Mouse (Mus musculus) left cerebral cortex, adult 2 months (tissue): ENCODE data around the gene Akirin2. TPM values are rescaled to one million over a fixed set of nuclear protein-coding genes. Genes with fewer than 3 reads are reported as not detected.

Experiments
- DNase-seq, 2 experiments: peaks; one replicate each; pipeline ENCODE4 v3.0.0; 2021 to 2022; ENCODE audit warnings: low spot score in 2 of 2, mixed read lengths in 1 of 2; ENCODE audit errors: extremely low spot score in 1 of 2
- H3K27ac ChIP-seq: fragments of 200-600 bp; 2 replicates; pipeline ENCODE4 v1.8.1; 2022
- H3K4me3 ChIP-seq: fragments of 200-600 bp; 2 replicates; pipeline ENCODE4 v1.8.1; 2022
- CTCF ChIP-seq: fragments of 200-600 bp; IDR thresholded peaks from 2 replicates; pipeline ENCODE4 v1.8.1; 2022; ENCODE audit warnings: antibody characterized with exemption, mild to moderate bottlenecking, moderate library complexity
- intact Hi-C: fragments of 180-260 bp; cut with DNase I; formaldehyde crosslinking; loops from one replicate; pipeline ENCODE4 v1.15.1; 2025
- total RNA-seq, 2 experiments: library from RNA; stranded (reverse); gene quantifications; 2 replicates each; pipeline ENCODE4 v1.2.3; 2021

The Akirin2 gene
- total RNA-seq, 2 experiments from 2014 or later, result 97.9 to 111 TPM

DNA sequence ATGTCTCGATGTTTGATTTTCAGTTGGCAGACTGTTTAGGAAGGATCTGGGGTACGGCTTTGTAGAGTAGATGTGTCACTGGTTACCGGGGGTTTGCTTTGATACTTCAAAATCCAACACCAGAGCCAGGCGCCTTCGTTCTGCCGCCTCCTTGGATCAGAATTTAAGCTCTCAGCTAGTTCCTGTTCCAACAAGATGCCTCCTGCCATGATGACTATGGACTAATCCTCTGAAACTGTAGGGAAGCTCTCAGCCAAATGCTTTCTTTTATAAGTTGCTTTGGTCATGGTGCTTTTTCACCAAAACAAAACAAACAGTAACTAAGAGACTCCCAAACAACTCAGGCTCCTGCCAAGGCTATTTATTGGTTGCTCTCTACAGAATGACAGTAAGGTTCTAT is 52.4 kb downstream of the Akirin2 start:
- no peak for TF ChIP-seq CTCF
- intact Hi-C loops, result no loop called here
- Histone ChIP-seq H3K4me3 (no peak overlapping the region), H3K27ac (no peak overlapping the region)
- no peak for DNase-seq

DNA sequence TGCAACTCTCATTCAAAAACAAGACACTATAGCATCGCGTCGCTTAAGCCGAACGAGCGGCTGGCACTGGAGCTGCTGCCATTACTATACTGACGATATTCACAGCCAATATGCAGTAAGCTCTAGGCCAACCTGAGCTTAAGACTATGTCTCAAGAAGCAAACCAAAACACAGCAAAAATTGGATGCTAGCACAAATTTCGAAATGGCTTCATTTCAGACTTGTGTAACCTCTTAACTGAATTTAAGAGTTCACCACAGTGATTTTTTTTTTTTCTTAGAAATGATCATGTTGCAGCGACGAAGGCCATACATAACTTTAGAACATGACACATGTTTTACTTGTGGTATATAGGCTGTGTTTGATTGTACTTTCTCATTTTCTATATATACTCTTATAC is 55.9 kb downstream of the Akirin2 start:
- no peak overlapping the region for H3K27ac ChIP-seq
- no peak overlapping the region for H3K4me3 ChIP-seq
- no peak for DNase-seq
- no peak for TF ChIP-seq CTCF
- intact Hi-C loops, result no loop called here

DNA sequence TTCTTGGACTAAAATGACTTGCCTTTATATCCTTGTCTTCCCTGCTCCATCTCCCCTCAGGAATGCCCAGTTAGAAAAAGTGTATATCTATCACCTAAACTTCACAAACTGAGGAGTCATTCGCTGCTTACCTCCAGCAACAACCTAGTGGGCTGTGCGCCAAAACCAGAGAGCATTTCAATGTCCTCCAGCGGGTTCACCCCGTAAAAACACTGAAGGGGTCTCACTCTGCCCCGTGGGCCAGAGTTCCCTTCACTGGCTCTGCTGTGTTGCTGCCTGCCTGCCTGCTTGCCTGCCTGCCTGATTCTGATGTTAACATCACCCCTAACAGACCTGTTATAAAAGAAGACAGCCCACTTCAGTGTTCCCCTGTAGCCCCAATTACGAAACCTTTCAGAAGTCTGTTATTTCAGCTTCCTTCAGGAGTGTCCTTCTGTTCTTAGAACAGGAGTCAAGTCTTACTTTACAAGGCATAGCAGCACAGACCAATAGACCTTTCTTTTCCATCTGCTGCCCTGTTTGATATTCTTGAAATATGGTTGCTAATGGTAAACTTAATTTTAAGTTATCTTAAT is 62.9 kb downstream of the Akirin2 start:
- H3K27ac ChIP-seq, result peak overlapping the region; percentile 98; the same call in 1 of the 2 replicates
- DNase-seq, result no peak
- intact Hi-C loops, result loop anchor here (2.0 kb wide), 1 partner anchor 73 kb away; the partner anchor contains the start of gene Slc35a1

DNA sequence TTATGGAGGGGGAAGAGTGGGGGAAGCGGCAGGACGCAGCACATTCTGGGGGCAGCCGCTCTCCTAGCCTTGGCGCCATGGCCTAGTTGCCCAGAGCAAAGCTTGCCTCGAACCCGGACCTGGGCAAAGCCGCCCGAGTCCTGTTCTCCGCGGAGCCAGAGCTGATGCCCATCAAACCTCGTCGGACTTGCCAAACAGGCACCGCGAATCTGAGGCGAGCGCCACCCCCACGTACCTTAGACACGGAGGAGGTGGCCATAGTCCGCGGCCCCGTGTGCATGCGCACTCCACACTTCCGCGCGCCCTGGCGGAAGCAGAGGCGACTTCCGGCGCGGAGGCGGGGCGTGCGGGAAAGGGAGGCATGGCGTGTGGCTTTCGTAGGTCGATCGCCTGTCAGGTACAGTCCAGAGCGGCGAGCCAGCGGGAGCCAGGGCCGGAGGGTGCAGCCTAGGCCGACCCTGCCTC is 63.9 kb downstream of the Akirin2 start, which contains the start of the genes Orc3 and Rars2:
TSS of gene Orc3 (minus strand) at position 315 of the 465 bp plus-strand sequence.
TSS of gene Rars2 (plus strand) at position 328 of the 465 bp plus-strand sequence.
- intact Hi-C loops, result loop anchor here (2.0 kb wide), 1 partner anchor 72 kb away; the partner anchor contains the start of gene Slc35a1
- DNase-seq, result peak; percentile 93 to 95
- TF ChIP-seq CTCF, result peak; percentile 23
- peak within 1 kb of the TSS; percentile 98 for H3K27ac ChIP-seq
- peak within 1 kb of the TSS; percentile 64 for H3K4me3 ChIP-seq

More for the DNA sequence above, 62.9 kb downstream of the Akirin2 start:
- no peak for TF ChIP-seq CTCF
- H3K4me3 ChIP-seq, result peak overlapping the region; percentile 64

DNA sequence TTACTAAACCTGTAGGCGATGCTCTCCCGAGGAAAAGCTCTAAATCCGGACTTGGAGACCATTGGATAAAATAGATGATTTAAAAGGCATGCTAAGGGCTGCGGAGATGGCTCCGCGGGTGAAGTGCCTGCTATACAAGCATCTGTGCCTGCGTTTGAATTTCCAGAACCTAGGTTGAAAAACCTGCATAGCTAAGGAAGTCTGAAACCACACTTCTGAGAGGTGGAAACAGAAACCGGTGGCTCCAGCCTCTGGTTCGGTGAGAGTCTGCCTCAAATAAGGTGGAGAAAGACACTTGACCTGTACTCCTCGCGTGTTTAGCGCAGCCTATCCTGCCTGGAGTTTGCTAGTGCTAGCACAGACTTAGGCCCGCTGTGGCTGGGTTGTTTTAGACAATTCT is 64.6 kb downstream of the Akirin2 start:
- Histone ChIP-seq H3K4me3 (peak overlapping the region; percentile 64), H3K27ac (peak overlapping the region; percentile 98)
- peak; percentile 14 to 19 for DNase-seq
- no peak for TF ChIP-seq CTCF
- intact Hi-C loops, result loop anchor here (2.0 kb wide), 1 partner anchor 71 kb away; the partner anchor contains the start of gene Slc35a1

DNA sequence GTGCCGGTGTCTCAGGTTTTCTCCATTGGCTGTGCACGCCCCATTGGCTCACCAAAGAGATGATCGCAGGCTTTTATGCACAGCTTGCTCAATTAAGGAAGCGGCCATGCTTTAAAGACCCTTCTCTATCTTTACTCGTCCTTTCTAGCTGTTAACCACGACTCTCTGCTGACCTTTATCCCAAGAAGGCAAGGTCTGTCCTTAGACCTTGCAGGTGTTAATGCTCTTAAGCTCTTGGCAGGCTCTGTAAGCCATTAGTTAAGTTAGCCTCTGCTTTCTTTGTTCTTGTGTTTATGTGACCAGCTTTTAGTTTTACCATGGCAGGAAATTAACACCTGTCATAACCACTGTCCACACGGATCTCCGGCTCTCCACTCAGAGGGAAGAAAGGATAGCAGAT is 65.4 kb downstream of the Akirin2 start:
- no peak overlapping the region for H3K27ac ChIP-seq
- peak overlapping the region; percentile 64 for H3K4me3 ChIP-seq
- intact Hi-C loops, result no loop called here
- no peak for DNase-seq
- TF ChIP-seq CTCF, result no peak

Other genes with a start within 250 kb of the Akirin2 start
- gene Orc3, start 64.0 kb downstream of the Akirin2 start, total RNA-seq, result 10 to 100 TPM; 41.6 to 42.4 TPM
- 10 to 100 TPM; 21.3 to 27.7 TPM for gene Rars2, start 64.0 kb downstream of the Akirin2 start, total RNA-seq
- 10 to 100 TPM; 18.6 to 21.8 TPM for gene Slc35a1, start 136.5 kb downstream of the Akirin2 start, total RNA-seq
- gene Cfap206, start 179.3 kb downstream of the Akirin2 start, total RNA-seq, result 1 to 10 TPM; 1.8 to 2.1 TPM
- not detected for gene Gm136, start 205.3 kb downstream of the Akirin2 start, total RNA-seq
- gene Smim8, start 227.5 kb downstream of the Akirin2 start, total RNA-seq, result 10 to 100 TPM; 20.4 to 21.0 TPM